Mouse (Mus musculus): ENCODE data around the gene Engase. TPM values are rescaled to one million over a fixed set of nuclear protein-coding genes. Genes with fewer than 3 reads are reported as not detected.

Gene Engase
- polyA plus RNA-seq, 1 experiment = 18.3 TPM

DNA sequence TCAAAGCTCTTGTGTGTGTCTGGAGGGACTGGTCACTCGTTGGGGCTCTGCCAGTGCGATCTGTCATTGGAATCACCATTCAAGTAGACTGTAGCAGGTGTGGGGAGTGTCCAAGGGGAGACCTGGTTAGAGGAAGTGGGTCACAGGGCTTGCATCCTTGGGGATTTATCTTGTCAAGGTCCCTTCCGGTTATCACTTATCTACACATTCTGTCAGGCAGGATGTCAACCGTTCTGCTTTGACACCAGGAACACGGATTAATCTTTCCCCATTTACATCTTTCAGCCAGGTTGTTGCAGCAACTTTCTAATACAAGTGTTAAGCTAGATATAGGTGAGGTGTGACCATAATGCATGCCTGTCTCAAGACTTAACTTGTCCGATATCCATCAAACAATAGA, 20.8 kb upstream of the Engase start:
- 81% methylated on average over 6 of the region's 6 CpGs for WGBS
- H3K36me3 ChIP-seq (ENCODE audit: control insufficient read depth, insufficient read depth, low read length) = no peaks in the 10 kb centered on the region
- H3K27me3 ChIP-seq (ENCODE audit: control insufficient read depth, insufficient read depth, low read length) = no peaks in the 10 kb centered on the region
- no peak overlapping the region for H3K4me3 ChIP-seq (ENCODE audit: low read depth, low read length)
- no peak for TF ChIP-seq POLR2A (IDR thresholded peaks at IDR 0.05; ENCODE audit: low read depth, low read length)
- TF ChIP-seq CTCF (IDR thresholded peaks at IDR 0.05; ENCODE audit: extremely low read depth, insufficient read length, insufficient replicate concordance, low read depth, low read length) = no peak
- H3K4me1 ChIP-seq (ENCODE audit: control insufficient read depth, insufficient read depth, insufficient read length, low read length) = peaks cover 11% of the 10 kb centered on the region
- H3K27ac ChIP-seq (ENCODE audit: insufficient read depth, low read depth, low read length) = no peak overlapping the region

DNA sequence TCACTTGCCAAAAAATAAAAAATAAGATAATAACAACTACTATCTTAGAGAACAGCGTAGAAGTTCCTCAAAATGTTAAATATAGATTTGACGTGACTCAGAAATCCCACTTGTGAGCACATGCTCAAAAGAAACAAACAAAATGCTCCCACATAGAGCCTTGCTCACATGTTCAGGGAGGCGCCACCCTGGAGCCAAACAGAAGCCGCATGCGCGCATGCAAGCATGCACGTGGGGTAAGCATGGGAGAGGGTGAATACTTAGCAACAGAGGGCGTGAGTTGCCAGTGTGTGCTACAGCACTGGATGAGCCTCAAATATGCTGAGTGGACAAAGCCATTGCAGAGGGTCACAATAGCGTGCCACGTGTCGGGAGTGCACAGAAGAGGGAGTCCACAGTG, 19.7 kb upstream of the Engase start:
- TF ChIP-seq POLR2A (IDR thresholded peaks at IDR 0.05; ENCODE audit: low read depth, low read length) (no peak), CTCF (IDR thresholded peaks at IDR 0.05; ENCODE audit: extremely low read depth, insufficient read length, insufficient replicate concordance, low read depth, low read length) (no peak)

DNA sequence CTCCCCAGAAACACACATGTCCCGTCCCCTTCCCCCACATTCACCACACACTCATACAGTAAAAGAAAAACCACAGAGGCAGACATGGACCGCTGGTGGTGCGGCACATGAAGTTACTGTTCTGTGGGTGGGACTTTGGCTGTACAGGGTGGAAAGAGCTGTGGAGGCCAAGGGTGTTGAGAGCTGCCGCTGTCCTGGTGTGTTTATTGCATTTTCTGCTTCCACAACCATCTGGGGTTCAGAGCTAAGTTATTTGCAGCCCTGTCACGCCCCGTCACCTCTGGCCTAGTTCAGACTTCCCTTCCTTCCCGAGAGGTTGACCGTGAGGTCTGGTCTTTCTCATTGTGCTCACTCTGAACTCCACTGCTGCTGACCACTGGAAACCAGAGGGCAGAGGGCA, 17.6 kb upstream of the Engase start:
- no peak overlapping the region for H3K4me3 ChIP-seq (ENCODE audit: low read depth, low read length)

More for the DNA sequence above, 19.7 kb upstream of the Engase start:
- WGBS = 84% methylated on average over 11 of the region's 11 CpGs
- Histone ChIP-seq H3K27me3 (ENCODE audit: control insufficient read depth, insufficient read depth, low read length) (no peaks in the 10 kb centered on the region), H3K4me3 (ENCODE audit: low read depth, low read length) (no peak overlapping the region), H3K27ac (ENCODE audit: insufficient read depth, low read depth, low read length) (no peak overlapping the region), H3K4me1 (ENCODE audit: control insufficient read depth, insufficient read depth, insufficient read length, low read length) (peaks cover 10% of the 10 kb centered on the region; the same call in 1 of the 2 replicates), H3K36me3 (ENCODE audit: control insufficient read depth, insufficient read depth, low read length) (no peaks in the 10 kb centered on the region)

DNA sequence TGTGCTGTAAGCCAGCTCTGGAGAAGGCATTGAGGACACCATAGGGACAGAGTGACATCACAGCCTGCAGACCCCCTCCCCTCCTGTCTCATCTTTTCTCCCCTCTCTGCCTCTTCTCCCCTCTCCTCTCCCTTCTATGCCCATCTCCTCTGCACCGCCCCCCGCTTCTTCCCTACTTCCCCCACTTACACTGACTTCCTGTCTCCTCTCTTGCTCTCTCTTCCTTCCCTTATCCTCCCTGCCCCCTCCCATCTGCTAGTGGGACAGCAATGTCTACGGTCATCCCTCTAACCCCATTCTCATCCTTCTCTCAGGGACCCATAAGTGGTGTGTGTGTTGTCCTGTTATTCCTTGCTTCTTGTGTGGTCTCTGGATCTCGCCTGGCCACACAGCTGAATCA, 17.1 kb upstream of the Engase start:
- Histone ChIP-seq H3K27ac (ENCODE audit: insufficient read depth, low read depth, low read length) (peak overlapping the region; percentile 32), H3K4me1 (ENCODE audit: control insufficient read depth, insufficient read depth, insufficient read length, low read length) (peaks cover 10% of the 10 kb centered on the region; the same call in 1 of the 2 replicates), H3K36me3 (ENCODE audit: control insufficient read depth, insufficient read depth, low read length) (no peaks in the 10 kb centered on the region), H3K27me3 (ENCODE audit: control insufficient read depth, insufficient read depth, low read length) (no peaks in the 10 kb centered on the region), H3K4me3 (ENCODE audit: low read depth, low read length) (no peak overlapping the region)
- TF ChIP-seq CTCF (IDR thresholded peaks at IDR 0.05; ENCODE audit: extremely low read depth, insufficient read length, insufficient replicate concordance, low read depth, low read length) = no peak
- TF ChIP-seq POLR2A (IDR thresholded peaks at IDR 0.05; ENCODE audit: low read depth, low read length) = no peak
- WGBS = 80% methylated on average over 4 of the region's 4 CpGs

More for the DNA sequence above, 17.6 kb upstream of the Engase start:
- H3K27me3 ChIP-seq (ENCODE audit: control insufficient read depth, insufficient read depth, low read length) = no peaks in the 10 kb centered on the region
- TF ChIP-seq CTCF (IDR thresholded peaks at IDR 0.05; ENCODE audit: extremely low read depth, insufficient read length, insufficient replicate concordance, low read depth, low read length) (no peak), POLR2A (IDR thresholded peaks at IDR 0.05; ENCODE audit: low read depth, low read length) (no peak)
- no peaks in the 10 kb centered on the region for H3K36me3 ChIP-seq (ENCODE audit: control insufficient read depth, insufficient read depth, low read length)
- H3K4me1 ChIP-seq (ENCODE audit: control insufficient read depth, insufficient read depth, insufficient read length, low read length) = peaks cover 10% of the 10 kb centered on the region; the same call in 1 of the 2 replicates
- 23% methylated on average over 8 of the region's 8 CpGs for WGBS
- peak overlapping the region; percentile 32 for H3K27ac ChIP-seq (ENCODE audit: insufficient read depth, low read depth, low read length)

DNA sequence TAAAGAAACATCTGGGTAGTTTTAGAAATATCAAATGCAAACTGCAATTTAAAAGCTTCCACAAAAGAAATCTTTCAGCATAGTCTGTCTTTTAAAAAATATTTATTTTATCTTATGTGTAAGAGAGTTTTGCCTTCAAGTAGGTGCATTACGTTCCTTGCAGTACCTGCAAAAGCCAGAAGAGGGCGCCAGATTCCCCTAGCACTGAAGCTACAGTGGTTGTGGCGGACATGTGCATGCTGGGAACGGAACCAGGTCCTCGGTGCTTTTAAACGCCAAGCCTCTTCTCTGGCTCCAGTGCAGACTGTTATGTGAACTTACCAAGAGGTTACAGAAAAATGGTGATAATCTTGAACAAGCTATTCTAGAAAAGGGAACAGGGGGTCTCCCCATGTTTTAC, 16.3 kb upstream of the Engase start:
- no peak overlapping the region for H3K27ac ChIP-seq (ENCODE audit: insufficient read depth, low read depth, low read length)
- WGBS = 80% methylated on average over 6 of the region's 6 CpGs
- peaks cover 10% of the 10 kb centered on the region; the same call in 1 of the 2 replicates for H3K4me1 ChIP-seq (ENCODE audit: control insufficient read depth, insufficient read depth, insufficient read length, low read length)
- no peaks in the 10 kb centered on the region for H3K36me3 ChIP-seq (ENCODE audit: control insufficient read depth, insufficient read depth, low read length)
- no peaks in the 10 kb centered on the region for H3K27me3 ChIP-seq (ENCODE audit: control insufficient read depth, insufficient read depth, low read length)
- no peak overlapping the region for H3K4me3 ChIP-seq (ENCODE audit: low read depth, low read length)
- peak; percentile 78; the same call in 1 of the 2 replicates for TF ChIP-seq CTCF (IDR thresholded peaks at IDR 0.05; ENCODE audit: extremely low read depth, insufficient read length, insufficient replicate concordance, low read depth, low read length)
- TF ChIP-seq POLR2A (IDR thresholded peaks at IDR 0.05; ENCODE audit: low read depth, low read length) = no peak

DNA sequence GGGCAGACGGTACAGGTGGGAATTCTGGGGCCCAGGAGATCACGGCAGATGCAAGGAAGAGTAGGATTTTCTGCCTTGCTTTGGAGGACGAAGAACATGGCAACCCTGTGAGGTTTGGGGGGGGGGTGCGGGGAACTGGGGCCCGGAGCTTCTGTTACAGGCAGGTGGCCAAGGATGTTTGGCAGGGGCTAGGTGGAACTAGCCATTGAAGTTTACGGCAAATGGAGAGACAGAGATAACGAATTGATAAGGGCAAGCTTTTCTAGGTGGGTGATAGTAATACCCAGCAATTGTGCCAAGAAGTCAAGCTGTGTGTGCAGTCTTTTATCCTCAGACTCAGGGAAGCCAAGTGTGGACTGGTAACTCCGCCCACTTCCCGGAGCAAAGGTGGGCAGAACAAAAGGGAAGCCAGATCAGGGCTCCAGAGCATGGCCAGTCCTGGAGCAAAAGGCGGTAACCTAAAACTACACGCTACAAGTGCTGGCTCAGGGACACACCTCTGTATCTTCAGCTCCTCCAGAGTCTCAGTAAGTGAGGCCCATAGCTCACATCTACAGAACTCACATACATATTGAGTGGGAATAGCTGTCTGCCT, 9.1 kb upstream of the Engase start:
- H3K4me3 ChIP-seq (ENCODE audit: low read depth, low read length) = no peak overlapping the region
- no peaks in the 10 kb centered on the region for H3K36me3 ChIP-seq (ENCODE audit: control insufficient read depth, insufficient read depth, low read length)
- peak overlapping the region; percentile 72 for H3K27ac ChIP-seq (ENCODE audit: insufficient read depth, low read depth, low read length)
- WGBS = 22% methylated on average over 11 of the region's 11 CpGs
- H3K4me1 ChIP-seq (ENCODE audit: control insufficient read depth, insufficient read depth, insufficient read length, low read length) = peaks cover 24% of the 10 kb centered on the region
- H3K27me3 ChIP-seq (ENCODE audit: control insufficient read depth, insufficient read depth, low read length) = no peaks in the 10 kb centered on the region
- TF ChIP-seq POLR2A (IDR thresholded peaks at IDR 0.05; ENCODE audit: low read depth, low read length) (no peak), CTCF (IDR thresholded peaks at IDR 0.05; ENCODE audit: extremely low read depth, insufficient read length, insufficient replicate concordance, low read depth, low read length) (no peak)

DNA sequence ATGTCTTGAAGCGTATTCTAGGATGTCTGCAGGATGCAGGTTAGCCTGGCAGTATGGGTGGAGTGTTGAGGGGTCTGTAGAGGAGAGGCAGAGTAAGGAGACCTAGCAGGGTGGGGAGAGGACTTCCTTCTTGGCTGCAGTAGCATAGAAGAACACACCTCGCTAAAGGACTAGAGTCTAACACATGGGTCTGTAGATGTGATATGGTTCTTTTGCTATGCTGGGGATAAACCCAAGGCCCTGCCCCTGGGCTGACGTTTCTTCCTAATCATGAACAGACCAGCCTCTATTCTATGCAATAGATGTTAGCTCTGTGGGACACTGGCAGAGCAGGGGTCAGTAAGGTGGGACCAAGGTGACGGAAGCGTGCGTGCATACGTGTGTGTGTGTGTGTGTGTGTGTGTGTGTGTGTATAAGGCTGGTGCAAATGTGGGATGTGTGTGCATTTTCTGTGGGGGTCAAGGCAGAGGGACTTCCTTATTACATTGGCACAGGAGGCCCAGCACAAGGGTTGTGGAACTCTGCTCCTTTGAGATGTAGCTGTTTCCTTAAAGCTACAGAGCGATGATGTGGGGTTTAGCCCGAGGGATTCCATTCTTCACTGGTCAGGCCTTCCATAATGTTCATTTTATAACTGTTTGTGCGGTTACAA, 7.0 kb upstream of the Engase start:
- Histone ChIP-seq H3K4me1 (ENCODE audit: control insufficient read depth, insufficient read depth, insufficient read length, low read length) (peaks cover 24% of the 10 kb centered on the region), H3K4me3 (ENCODE audit: low read depth, low read length) (peak overlapping the region; percentile 16; the same call in 1 of the 2 replicates)
- no peak for TF ChIP-seq CTCF (IDR thresholded peaks at IDR 0.05; ENCODE audit: extremely low read depth, insufficient read length, insufficient replicate concordance, low read depth, low read length)

More for the DNA sequence above, 7.0 kb upstream of the Engase start:
- WGBS = 32% methylated on average over 10 of the region's 10 CpGs
- no peaks in the 10 kb centered on the region for H3K27me3 ChIP-seq (ENCODE audit: control insufficient read depth, insufficient read depth, low read length)
- H3K27ac ChIP-seq (ENCODE audit: insufficient read depth, low read depth, low read length) = peak overlapping the region; percentile 99
- H3K36me3 ChIP-seq (ENCODE audit: control insufficient read depth, insufficient read depth, low read length) = no peaks in the 10 kb centered on the region

Data from small intestine, adult 2 months (tissue).